Mouse (Mus musculus) embryonic facial prominence, embryonic 12.5 days (tissue): Measurements from ENCODE around the gene Gng11. TPM values are rescaled to one million over a fixed set of nuclear protein-coding genes. Genes with fewer than 3 reads are reported as not detected.

ENCODE experiments used
- ATAC-seq: fragments of 200-750 bp; cut with Nextera tagmentation; 2 replicates; pipeline ENCODE4 v1.8.0; 2017; ENCODE audit not compliant: insufficient number of reproducible peaks, insufficient read depth, low FRiP score, low TSS enrichment
- H3K27ac ChIP-seq: fragments of 300-500 bp; sonication (generic); 2 replicates; pipeline ENCODE4 v1.5.1; 2016; ENCODE audit warnings: mild to moderate bottlenecking
- H3K27me3 ChIP-seq: fragments of 300-500 bp; sonication (generic); 2 replicates; pipeline ENCODE4 v1.6.1; 2016; ENCODE audit warnings: mild to moderate bottlenecking, moderate library complexity
- H3K36me3 ChIP-seq: fragments of 300-500 bp; sonication (generic); 2 replicates; pipeline ENCODE4 v1.6.1; 2016; ENCODE audit warnings: mild to moderate bottlenecking
- H3K4me1 ChIP-seq: fragments of 300-500 bp; sonication (generic); 2 replicates; pipeline ENCODE4 v1.6.1; 2016
- H3K4me2 ChIP-seq: fragments of 300-500 bp; sonication (generic); replicated peaks from 2 replicates; pipeline ENCODE4 v1.6.1; 2016; ENCODE audit warnings: mild to moderate bottlenecking, moderate library complexity
- H3K4me3 ChIP-seq: fragments of 300-500 bp; sonication (generic); 2 replicates; pipeline ENCODE4 v1.5.1; 2016; ENCODE audit warnings: mild to moderate bottlenecking
- H3K9ac ChIP-seq: fragments of 300-500 bp; sonication (generic); 2 replicates; pipeline ENCODE4 v1.6.1; 2016; ENCODE audit warnings: mild to moderate bottlenecking, moderate library complexity
- H3K9me3 ChIP-seq: fragments of 300-500 bp; sonication (generic); 2 replicates; pipeline ENCODE4 v1.6.1; 2016; ENCODE audit warnings: mild to moderate bottlenecking, moderate library complexity
- WGBS: fragments of 180-500 bp; shearing (Covaris S2); methylation state at CpG from one replicate; pipeline ENCODE4 v1.1.7; 2016; 5-methylcytosine and 5-hydroxymethylcytosine counted together
- polyA plus RNA-seq: library from polyadenylated mRNA; unstranded; fragments of >200 nt; fragmentation: Nextera tagmentation; extraction: Ambion mirVana; gene quantifications from 2 replicates; pipeline ENCODE4 v1.2.1, GENCODE M21; 2016

Gene Gng11
- polyA plus RNA-seq, 1 experiment from 2014 or later = 67.5 TPM

- H3K9ac ChIP-seq = no peak overlapping the region
- no peaks in the 10 kb centered on the region for H3K36me3 ChIP-seq
- no peak for ATAC-seq
- H3K9me3 ChIP-seq = no peaks in the 10 kb centered on the region
- H3K4me2 ChIP-seq = no peak overlapping the region
- H3K4me3 ChIP-seq = no peak overlapping the region
- WGBS = 76% methylated on average over 2 of the region's 2 CpGs
- no peaks in the 10 kb centered on the region for H3K27me3 ChIP-seq
- no peaks in the 10 kb centered on the region for H3K4me1 ChIP-seq
- no peak overlapping the region for H3K27ac ChIP-seq
Observed at GRCm38 (mm10) chr6:4008501-4009040, 4.9 kb downstream of the Gng11 start.

- Histone ChIP-seq H3K9me3 (no peaks in the 10 kb centered on the region), H3K27me3 (no peaks in the 10 kb centered on the region), H3K4me1 (no peaks in the 10 kb centered on the region), H3K36me3 (no peaks in the 10 kb centered on the region), H3K4me2 (no peak overlapping the region), H3K9ac (no peak overlapping the region), H3K27ac (no peak overlapping the region), H3K4me3 (no peak overlapping the region)
- ATAC-seq = no peak
Observed at GRCm38 (mm10) chr6:4009548-4009947, 5.8 kb downstream of the Gng11 start.

GRCm38 (mm10) chr6:4022645-4023044, 18.9 kb downstream of the Gng11 start:
- Histone ChIP-seq H3K9me3 (no peaks in the 10 kb centered on the region), H3K9ac (no peak overlapping the region), H3K4me1 (no peaks in the 10 kb centered on the region), H3K27ac (no peak overlapping the region), H3K4me2 (no peak overlapping the region), H3K4me3 (no peak overlapping the region), H3K27me3 (no peaks in the 10 kb centered on the region), H3K36me3 (no peaks in the 10 kb centered on the region)
- WGBS = 68% methylated on average over 1 of the region's 1 CpGs
- ATAC-seq = no peak

GRCm38 (mm10) chr6:4026367-4026766, 22.7 kb downstream of the Gng11 start:
- 50% methylated on average over 2 of the region's 2 CpGs for whole genome bisulfite sequencing
- H3K36me3 ChIP-seq = no peaks in the 10 kb centered on the region
- no peaks in the 10 kb centered on the region for H3K9me3 ChIP-seq
- no peaks in the 10 kb centered on the region for H3K4me1 ChIP-seq
- no peak overlapping the region for H3K4me2 ChIP-seq
- no peak for ATAC-seq
- H3K4me3 ChIP-seq = no peak overlapping the region
- no peaks in the 10 kb centered on the region for H3K27me3 ChIP-seq
- no peak overlapping the region for H3K27ac ChIP-seq
- no peak overlapping the region for H3K9ac ChIP-seq

- Histone ChIP-seq H3K4me2 (no peak overlapping the region), H3K27ac (no peak overlapping the region), H3K36me3 (no peaks in the 10 kb centered on the region), H3K27me3 (no peaks in the 10 kb centered on the region), H3K4me1 (no peaks in the 10 kb centered on the region), H3K4me3 (no peak overlapping the region), H3K9me3 (no peaks in the 10 kb centered on the region), H3K9ac (no peak overlapping the region)
- WGBS = 81% methylated on average over 3 of the region's 3 CpGs
- ATAC-seq = no peak
Observed at GRCm38 (mm10) chr6:4030956-4031355, 27.3 kb downstream of the Gng11 start.

GRCm38 (mm10) chr6:4041821-4042220, 38.1 kb downstream of the Gng11 start:
- H3K4me1 ChIP-seq = no peaks in the 10 kb centered on the region; the same call in 1 of the 2 replicates
- WGBS = 73% methylated on average over 1 of the region's 1 CpGs
- H3K4me3 ChIP-seq = no peak overlapping the region
- no peak for ATAC-seq
- H3K4me2 ChIP-seq = no peak overlapping the region
- H3K9me3 ChIP-seq = no peaks in the 10 kb centered on the region
- no peak overlapping the region for H3K27ac ChIP-seq
- H3K36me3 ChIP-seq = no peaks in the 10 kb centered on the region
- H3K9ac ChIP-seq = no peak overlapping the region
- H3K27me3 ChIP-seq = no peaks in the 10 kb centered on the region

GRCm38 (mm10) chr6:4047200-4047599, 43.5 kb downstream of the Gng11 start:
- Histone ChIP-seq H3K4me2 (no peak overlapping the region), H3K36me3 (no peaks in the 10 kb centered on the region), H3K9me3 (no peaks in the 10 kb centered on the region), H3K27ac (no peak overlapping the region), H3K9ac (no peak overlapping the region), H3K27me3 (no peaks in the 10 kb centered on the region), H3K4me3 (no peak overlapping the region), H3K4me1 (no peaks in the 10 kb centered on the region; the same call in 1 of the 2 replicates)
- WGBS = 79% methylated on average over 1 of the region's 1 CpGs
- no peak for ATAC-seq

GRCm38 (mm10) chr6:4052843-4053242, 49.1 kb downstream of the Gng11 start:
- no peak overlapping the region for H3K9ac ChIP-seq
- no peak overlapping the region for H3K27ac ChIP-seq
- H3K4me1 ChIP-seq = no peaks in the 10 kb centered on the region
- WGBS = 50% methylated on average over 1 of the region's 1 CpGs
- H3K9me3 ChIP-seq = no peaks in the 10 kb centered on the region
- no peak overlapping the region for H3K4me2 ChIP-seq
- H3K36me3 ChIP-seq = no peaks in the 10 kb centered on the region
- no peak for ATAC-seq
- no peak overlapping the region for H3K4me3 ChIP-seq
- no peaks in the 10 kb centered on the region for H3K27me3 ChIP-seq

GRCm38 (mm10) chr6:4054387-4054786, 50.7 kb downstream of the Gng11 start:
- H3K4me3 ChIP-seq = no peak overlapping the region
- no peak overlapping the region for H3K27ac ChIP-seq
- ATAC-seq = no peak
- no peaks in the 10 kb centered on the region for H3K9me3 ChIP-seq
- no peaks in the 10 kb centered on the region for H3K36me3 ChIP-seq
- H3K4me2 ChIP-seq = no peak overlapping the region
- no peak overlapping the region for H3K9ac ChIP-seq
- WGBS = 72% methylated on average over 4 of the region's 4 CpGs
- no peaks in the 10 kb centered on the region for H3K27me3 ChIP-seq
- no peaks in the 10 kb centered on the region for H3K4me1 ChIP-seq

Other genes with a start within 250 kb of the Gng11 start
- gene Calcr, start 239.2 kb upstream of the Gng11 start, polyA plus RNA-seq = 0.17 and 0.26 TPM in 2 replicates
- gene Tfpi2, start 15.0 kb upstream of the Gng11 start, polyA plus RNA-seq = 0.48 and 0.92 TPM in 2 replicates
- gene Gngt1, start 10.1 kb upstream of the Gng11 start, polyA plus RNA-seq = not detected in 2 replicates
- gene Bet1, start 83.1 kb downstream of the Gng11 start, polyA plus RNA-seq = 71.3 and 73.0 TPM in 2 replicates